Mouse (Mus musculus): ENCODE results near the gene Sipa1l1.

GRCm38 (mm10) chr12:82369402-82370160 is 200.5 kb downstream of the Sipa1l1 start:
- no peak for TF ChIP-seq CTCF (IDR thresholded peaks at IDR 0.05; ENCODE audit: low read depth)
- no peak for TF ChIP-seq EP300 (IDR thresholded peaks at IDR 0.05; ENCODE audit: low read depth)
